ENCODE assay signal across 8 mouse cellular contexts in genomic region chr11:43433254-43434023, GRCm38 (mm10). TPM values are rescaled to one million over a fixed set of nuclear protein-coding genes. Genes with fewer than 3 reads are reported as not detected.
DNase-seq lines count a peak whose midpoint lies in the region; ATAC-seq lines count a peak whose summit lies in the region.

Gene Slu7, plus strand, starts transcription at chr11:43433744.

- peak within 1 kb of the TSS; percentile 76 for H3K4me2 ChIP-seq in hindbrain, embryonic 15.5 days

- peak within 1 kb of the TSS; percentile 13; the same call in 1 of the 2 replicates for H3K27ac ChIP-seq in hindbrain, embryonic 15.5 days (replicated peaks)

- ATAC-seq in hindbrain, embryonic 15.5 days (ENCODE audit: low FRiP score, low read depth), result peak; percentile 91

- H3K9ac ChIP-seq in hindbrain, embryonic 15.5 days, result peak within 1 kb of the TSS; percentile 50

- peak; percentile 88 for DNase-seq in adipocyte (ENCODE audit: low spot score)
- DNase-seq in cerebellum, postnatal 36 days, result peak; percentile 74 to 76
- DNase-seq in gastrocnemius, adult 18-20 months (ENCODE audit: low spot score), result peak; percentile 75
- DNase-seq in left cerebral cortex, adult 8-10 months (ENCODE audit: low spot score in 2 of 2), result peak; percentile 37 to 39
- peak; percentile 86 to 88 for DNase-seq in right cerebral cortex, postnatal 10 days (ENCODE audit: low spot score in 2 of 2)
- peak; percentile 56 to 63 for DNase-seq in urinary bladder, postnatal 36 days (ENCODE audit: low spot score in 2 of 2)

- H3K36me3 ChIP-seq in hindbrain, embryonic 15.5 days, result peaks cover 14% of the 10 kb centered on the region; the same call in 1 of the 2 replicates
- H3K36me3 ChIP-seq in megakaryocyte, embryonic 14.5 days (replicated peaks; ENCODE audit: low read length), result peaks cover 29% of the 10 kb centered on the region

- peaks cover 11% of the 10 kb centered on the region for H3K4me1 ChIP-seq in hindbrain, embryonic 15.5 days (replicated peaks)
- peaks cover 26% of the 10 kb centered on the region for H3K4me1 ChIP-seq in megakaryocyte, embryonic 14.5 days

- H3K27me3 ChIP-seq in hindbrain, embryonic 15.5 days, result no peaks in the 10 kb centered on the region
- no peaks in the 10 kb centered on the region for H3K27me3 ChIP-seq in megakaryocyte, embryonic 14.5 days (replicated peaks)

- no peaks in the 10 kb centered on the region for H3K9me3 ChIP-seq in hindbrain, embryonic 15.5 days
- no peaks in the 10 kb centered on the region for H3K9me3 ChIP-seq in megakaryocyte, embryonic 14.5 days

- H3K4me3 ChIP-seq in hindbrain, embryonic 15.5 days, result peak within 1 kb of the TSS; percentile 60
- H3K4me3 ChIP-seq in megakaryocyte, embryonic 14.5 days (replicated peaks), result peak within 1 kb of the TSS; percentile 95

- WGBS in hindbrain, embryonic 15.5 days, result 9% methylated on average over 37 of the region's 38 CpGs

RNA-seq across cellular contexts. Expression of gene Slu7, which starts in this region (rescaled TPM):
- total RNA-seq in gastrocnemius, adult 18-20 months (2021), result 10 to 100 TPM; 34.0 to 36.5 TPM
- 54.7 and 59.2 TPM in 2 replicates for polyA plus RNA-seq in hindbrain, embryonic 15.5 days (2015; fragmentation: Nextera tagmentation; extraction: Ambion mirVana)
- total RNA-seq in left cerebral cortex, adult 8-10 months (2022), result 10 to 100 TPM; 52.6 to 58.3 (median 55.7) TPM
- polyA plus RNA-seq in megakaryocyte, embryonic 14.5 days (2012; ENCODE audit: insufficient read depth, low replicate concordance), result 2.2 and 7.3 TPM in 2 replicates

Comparison
In these comparisons a context has a peak if more than half of its experiments do, and no peak if none do; other contexts are left out.
1. Peak in every context shown above with its lines: DNase-seq, ATAC-seq, H3K4me3 ChIP-seq and H3K27ac ChIP-seq.
2. DNase-seq: peak in every context shown above with its lines; median percentile 88 in adipocyte; 87 in right cerebral cortex, postnatal 10 days; 75 in cerebellum, postnatal 36 days; 75 in gastrocnemius, adult 18-20 months; 60 in urinary bladder, postnatal 36 days; 38 in left cerebral cortex, adult 8-10 months.